Mouse (Mus musculus): ENCODE measurements around the gene Olfr128. TPM values are rescaled to one million over a fixed set of nuclear protein-coding genes. Genes with fewer than 3 reads are reported as not detected.
"Not testable (repeated sequence)": the region's sequence is repeated elsewhere in the genome, so short reads cannot be mapped to it uniquely, and the experiment has no call there.

Olfr128 gene
- not detected in 2 replicates for polyA plus RNA-seq (2015; fragmentation: Nextera tagmentation; extraction: Ambion mirVana)

DNA sequence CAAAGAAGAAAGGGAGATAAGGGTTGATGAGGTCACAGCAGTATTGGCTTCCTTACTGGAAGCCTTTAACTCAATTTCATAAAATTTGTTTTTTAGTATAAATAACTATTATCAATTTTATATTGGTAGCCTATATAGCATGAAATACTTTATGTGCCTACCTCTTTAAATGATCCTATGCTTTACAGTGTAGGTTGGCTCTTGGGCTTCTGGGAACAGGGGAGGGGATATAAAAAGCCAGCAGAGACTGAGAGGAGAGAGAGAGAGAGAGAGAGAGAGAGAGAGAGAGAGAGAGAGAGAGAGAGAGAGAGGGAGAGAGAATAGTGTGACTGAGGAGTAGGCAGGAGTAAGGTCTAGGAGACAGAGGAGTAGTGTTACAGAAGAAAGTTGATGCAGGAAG is at the start of gene Olfr128:
TSS of gene Olfr128 (plus strand) at position 301 of the 400 bp plus-strand sequence.
- ATAC-seq = no peak
- Histone ChIP-seq H3K27me3 (no peaks in the 10 kb centered on the region), H3K4me3 (no peak within 1 kb of the TSS)

DNA sequence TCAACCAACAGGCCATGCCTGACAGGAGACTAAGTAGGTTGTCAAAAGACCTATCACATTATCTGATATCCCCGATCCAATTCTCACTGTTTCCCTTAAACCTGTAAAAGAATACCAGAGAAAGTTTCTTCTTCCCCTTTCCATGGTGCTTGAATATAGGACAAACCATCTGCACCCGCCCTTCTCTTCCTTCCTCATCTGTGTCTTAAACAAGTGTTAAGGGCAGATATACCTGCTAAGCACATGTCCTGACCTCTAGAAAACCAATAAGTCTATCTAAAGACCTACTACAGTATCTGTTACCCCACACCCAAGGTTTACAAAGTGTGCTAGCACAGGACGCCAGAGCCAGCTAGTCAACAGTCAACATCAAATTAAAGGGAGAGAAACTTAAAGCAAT is 46.5 kb upstream of the Olfr128 start:
- ATAC-seq = no peak
- Histone ChIP-seq H3K36me3 (ENCODE audit: poor library complexity, severe bottlenecking) (no peaks in the 10 kb centered on the region), H3K9me3 (replicated peaks) (no peaks in the 10 kb centered on the region), H3K27me3 (no peaks in the 10 kb centered on the region), H3K27ac (no peak overlapping the region), H3K4me1 (no peaks in the 10 kb centered on the region), H3K9ac (no peak overlapping the region), H3K4me3 (no peak overlapping the region), H3K4me2 (no peak overlapping the region)
- 79% methylated on average over 3 of the region's 3 CpGs for WGBS

More for the DNA sequence above, at the start of gene Olfr128:
- H3K9ac ChIP-seq = no peak within 1 kb of the TSS
- no peak within 1 kb of the TSS for H3K27ac ChIP-seq
- H3K9me3 ChIP-seq (replicated peaks) = no peaks in the 10 kb centered on the region
- no peaks in the 10 kb centered on the region for H3K4me1 ChIP-seq
- no peaks in the 10 kb centered on the region for H3K36me3 ChIP-seq (ENCODE audit: poor library complexity, severe bottlenecking)
- H3K4me2 ChIP-seq = no peak within 1 kb of the TSS

- H3K9me3 ChIP-seq (replicated peaks) = no peaks in the 10 kb centered on the region
- no peaks in the 10 kb centered on the region for H3K36me3 ChIP-seq (ENCODE audit: poor library complexity, severe bottlenecking)
- 83% methylated on average over 1 of the region's 1 CpGs for WGBS
- H3K4me1 ChIP-seq = no peaks in the 10 kb centered on the region
- no peak within 1 kb of the TSS for H3K4me3 ChIP-seq
- ATAC-seq = no peak
- no peak within 1 kb of the TSS for H3K4me2 ChIP-seq
- H3K27me3 ChIP-seq = no peaks in the 10 kb centered on the region
- H3K9ac ChIP-seq = no peak within 1 kb of the TSS
- no peak within 1 kb of the TSS for H3K27ac ChIP-seq
Measured at GRCm38 (mm10) chr17:37900137-37900536, 20.2 kb upstream of the Olfr128 start, which contains the start of gene Olfr127. Olfr127 (plus strand) TSS chr17:37900437.

DNA sequence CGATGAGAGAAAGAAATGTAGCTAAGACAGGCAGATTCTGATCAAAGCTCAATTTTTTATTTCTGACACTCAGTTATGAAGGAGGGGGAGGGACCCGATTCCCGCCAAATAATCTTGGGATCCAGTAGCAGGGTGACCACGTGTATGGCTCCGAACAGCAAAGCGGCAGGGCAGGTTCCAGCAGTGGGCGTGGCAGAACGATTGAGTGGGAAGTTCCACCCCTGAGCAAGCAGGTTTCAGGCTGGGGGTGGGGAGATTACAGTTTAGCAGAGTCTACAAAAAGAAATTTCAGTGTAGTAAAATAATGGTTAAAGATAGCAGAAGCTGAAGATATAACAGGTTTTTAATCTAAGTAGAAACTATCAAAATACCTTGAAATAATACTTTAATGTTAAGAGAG is 13.5 kb upstream of the Olfr128 start:
- 78% methylated on average over 8 of the region's 8 CpGs for WGBS
- not testable (repeated sequence) for H3K36me3 ChIP-seq (ENCODE audit: poor library complexity, severe bottlenecking); H3K4me2 ChIP-seq; H3K4me1 ChIP-seq; H3K27me3 ChIP-seq; ATAC-seq; H3K27ac ChIP-seq; H3K4me3 ChIP-seq; H3K9me3 ChIP-seq (replicated peaks); H3K9ac ChIP-seq

GRCm38 (mm10) chr17:37952979-37953378 is 32.6 kb downstream of the Olfr128 start, which contains the start of gene Olfr761:
Olfr761 (minus strand) TSS chr17:37953079.
- Histone ChIP-seq H3K4me3 (no peak within 1 kb of the TSS), H3K36me3 (ENCODE audit: poor library complexity, severe bottlenecking) (no peaks in the 10 kb centered on the region), H3K27me3 (no peaks in the 10 kb centered on the region), H3K9me3 (replicated peaks) (no peaks in the 10 kb centered on the region), H3K4me1 (no peaks in the 10 kb centered on the region), H3K27ac (no peak within 1 kb of the TSS), H3K9ac (no peak within 1 kb of the TSS), H3K4me2 (no peak within 1 kb of the TSS)
- ATAC-seq = no peak
- 80% methylated on average over 2 of the region's 2 CpGs for WGBS

GRCm38 (mm10) chr17:37973591-37973990 is 53.2 kb downstream of the Olfr128 start:
- ATAC-seq = no peak
- H3K27me3 ChIP-seq = no peaks in the 10 kb centered on the region
- no peak overlapping the region for H3K4me2 ChIP-seq
- 89% methylated on average over 3 of the region's 3 CpGs for WGBS
- H3K27ac ChIP-seq = no peak overlapping the region
- no peaks in the 10 kb centered on the region for H3K36me3 ChIP-seq (ENCODE audit: poor library complexity, severe bottlenecking)
- H3K4me1 ChIP-seq = no peaks in the 10 kb centered on the region
- H3K4me3 ChIP-seq = no peak overlapping the region
- no peak overlapping the region for H3K9ac ChIP-seq
- H3K9me3 ChIP-seq (replicated peaks) = no peaks in the 10 kb centered on the region

Other genes with a start within 250 kb of the Olfr128 start
- not detected in 2 replicates for gene Olfr119, start 224.0 kb upstream of the Olfr128 start, polyA plus RNA-seq (2015; fragmentation: Nextera tagmentation; extraction: Ambion mirVana)
- not detected in 2 replicates for gene Olfr120, start 198.7 kb upstream of the Olfr128 start, polyA plus RNA-seq (2015; fragmentation: Nextera tagmentation; extraction: Ambion mirVana)
- gene Olfr121, start 171.7 kb upstream of the Olfr128 start, polyA plus RNA-seq (2015; fragmentation: Nextera tagmentation; extraction: Ambion mirVana) = not detected in 2 replicates
- not detected in 2 replicates for gene Olfr122, start 151.9 kb upstream of the Olfr128 start, polyA plus RNA-seq (2015; fragmentation: Nextera tagmentation; extraction: Ambion mirVana)
- not detected in 2 replicates for gene Olfr123, start 127.0 kb upstream of the Olfr128 start, polyA plus RNA-seq (2015; fragmentation: Nextera tagmentation; extraction: Ambion mirVana)
- not detected in 2 replicates for gene Olfr124, start 120.7 kb upstream of the Olfr128 start, polyA plus RNA-seq (2015; fragmentation: Nextera tagmentation; extraction: Ambion mirVana)
- gene Olfr125, start 87.6 kb upstream of the Olfr128 start, polyA plus RNA-seq (2015; fragmentation: Nextera tagmentation; extraction: Ambion mirVana) = not detected in 2 replicates
- not detected in 2 replicates for gene Olfr126, start 73.1 kb upstream of the Olfr128 start, polyA plus RNA-seq (2015; fragmentation: Nextera tagmentation; extraction: Ambion mirVana)
- gene Olfr127, start 20.1 kb upstream of the Olfr128 start, polyA plus RNA-seq (2015; fragmentation: Nextera tagmentation; extraction: Ambion mirVana) = not detected in 2 replicates
- gene Olfr761, start 32.5 kb downstream of the Olfr128 start, polyA plus RNA-seq (2015; fragmentation: Nextera tagmentation; extraction: Ambion mirVana) = not detected in 2 replicates
- not detected in 2 replicates for gene Olfr129, start 139.5 kb downstream of the Olfr128 start, polyA plus RNA-seq (2015; fragmentation: Nextera tagmentation; extraction: Ambion mirVana)
- gene Olfr130, start 143.4 kb downstream of the Olfr128 start, polyA plus RNA-seq (2015; fragmentation: Nextera tagmentation; extraction: Ambion mirVana) = not detected in 2 replicates
- gene Olfr131, start 168.1 kb downstream of the Olfr128 start, polyA plus RNA-seq (2015; fragmentation: Nextera tagmentation; extraction: Ambion mirVana) = not detected in 2 replicates
- gene Olfr132, start 214.0 kb downstream of the Olfr128 start, polyA plus RNA-seq (2015; fragmentation: Nextera tagmentation; extraction: Ambion mirVana) = not detected in 2 replicates
- gene Olfr133, start 224.7 kb downstream of the Olfr128 start, polyA plus RNA-seq (2015; fragmentation: Nextera tagmentation; extraction: Ambion mirVana) = not detected in 2 replicates